Mouse (Mus musculus) fibroblast of lung, adult 2 months (primary cell): Measurements from ENCODE around the gene E330021D16Rik.
"Not testable (repeated sequence)": the region's sequence is repeated elsewhere in the genome, so short reads cannot be mapped to it uniquely, and the experiment has no call there.

Experiments
- DNase-seq: peaks from one replicate; pipeline ENCODE4 v3.0.0-alpha.2; 2011; ENCODE audit warnings: low read depth

E330021D16Rik gene

DNA sequence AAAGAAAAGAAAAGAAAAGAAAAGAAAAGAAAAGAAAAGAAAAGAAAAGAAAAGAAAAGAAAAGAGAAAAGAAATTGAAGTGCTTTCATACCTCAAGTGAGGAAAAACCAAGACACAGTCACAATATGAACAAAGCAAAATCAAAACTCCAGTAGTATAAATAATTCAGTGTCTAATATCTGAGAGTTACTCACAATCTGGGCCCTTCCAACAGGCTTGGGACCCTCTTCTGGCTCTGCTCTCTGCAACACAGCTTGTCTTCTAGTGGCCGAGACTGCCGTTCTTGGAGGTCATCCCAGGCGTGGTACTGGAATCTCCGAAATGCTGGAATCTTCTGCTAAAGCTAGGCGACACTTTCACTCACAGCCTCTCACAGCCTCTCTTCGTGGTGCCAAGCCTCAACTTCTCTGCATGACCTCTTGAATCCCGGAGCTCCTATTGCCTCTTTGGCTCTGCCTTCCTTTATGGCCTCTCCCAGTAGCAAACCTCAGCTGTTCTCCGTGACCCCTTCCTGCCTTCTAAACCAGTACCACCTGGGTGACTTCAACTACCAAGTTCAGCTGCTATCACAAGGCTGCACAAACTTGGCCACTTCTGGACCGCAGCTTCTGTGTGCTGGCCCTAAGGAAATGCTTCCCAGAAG is at the start of gene E330021D16Rik:
Gene E330021D16Rik, minus strand, starts transcription at position 437 of the 643 bp plus-strand sequence.
- DNase-seq = no peak

DNA sequence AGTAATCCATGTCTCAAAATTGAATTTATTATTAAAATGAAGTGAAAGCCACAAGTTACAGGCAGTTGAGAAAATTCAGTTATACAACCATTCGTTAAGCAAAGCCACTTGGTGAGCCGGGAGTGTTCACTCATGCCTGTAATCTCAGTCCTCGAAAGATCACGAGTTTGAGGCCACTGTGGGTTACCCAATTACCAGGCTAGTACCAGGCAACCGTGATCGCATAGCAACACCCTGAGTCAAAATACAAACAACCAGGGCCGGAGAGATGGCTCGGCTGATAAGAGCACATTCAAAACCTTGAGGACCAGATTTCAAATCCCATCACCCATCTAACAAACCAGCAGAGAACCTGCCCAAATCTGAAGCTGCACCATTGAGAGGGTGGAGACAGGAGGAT is 49.7 kb upstream of the E330021D16Rik start:
- no peak for DNase-seq

DNA sequence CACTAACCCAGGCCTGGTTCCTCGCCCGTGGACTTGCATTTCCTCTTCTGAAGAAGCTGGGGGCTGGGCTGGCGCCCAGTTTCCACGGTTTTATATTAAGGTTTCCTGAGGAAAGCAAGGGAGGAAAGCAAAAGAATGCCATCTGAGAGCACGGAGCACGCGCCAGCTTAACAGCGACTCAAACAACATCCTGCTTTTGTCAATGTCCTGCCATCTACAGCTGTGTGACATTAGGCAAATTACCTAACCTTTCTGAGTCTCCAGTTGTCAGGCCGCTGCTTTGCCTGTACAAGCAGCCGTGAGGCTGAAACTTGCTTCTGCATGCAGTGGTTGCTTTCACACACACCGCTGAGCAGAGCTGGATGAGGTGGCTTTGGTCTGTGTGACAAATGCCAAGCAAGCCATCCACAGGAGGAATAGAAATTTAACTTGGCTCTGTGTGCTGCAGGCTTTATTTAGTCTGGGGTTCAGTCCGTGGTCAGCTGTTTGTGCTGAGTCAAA is 48.8 kb upstream of the E330021D16Rik start:
- no peak for DNase-seq

DNA sequence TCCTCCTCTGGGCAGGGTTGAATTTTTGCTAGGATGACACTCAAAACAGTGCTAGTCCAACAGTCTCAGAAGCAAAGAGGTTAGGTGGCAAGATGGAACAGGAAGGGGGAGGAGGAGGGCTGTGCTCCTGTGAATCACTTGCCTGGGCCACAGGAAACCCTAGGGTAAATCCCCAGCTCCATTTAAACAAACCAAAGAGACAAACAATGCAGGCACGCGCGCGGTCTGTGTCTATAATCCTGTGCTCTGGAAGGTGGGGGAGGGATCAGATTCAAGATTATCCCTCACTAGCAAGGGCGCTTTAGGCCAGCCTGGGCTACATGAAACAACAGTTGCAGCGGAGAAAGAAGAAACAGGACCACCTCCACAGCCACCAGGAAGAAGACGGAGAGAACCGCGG is 48.1 kb upstream of the E330021D16Rik start:
- no peak for DNase-seq

DNA sequence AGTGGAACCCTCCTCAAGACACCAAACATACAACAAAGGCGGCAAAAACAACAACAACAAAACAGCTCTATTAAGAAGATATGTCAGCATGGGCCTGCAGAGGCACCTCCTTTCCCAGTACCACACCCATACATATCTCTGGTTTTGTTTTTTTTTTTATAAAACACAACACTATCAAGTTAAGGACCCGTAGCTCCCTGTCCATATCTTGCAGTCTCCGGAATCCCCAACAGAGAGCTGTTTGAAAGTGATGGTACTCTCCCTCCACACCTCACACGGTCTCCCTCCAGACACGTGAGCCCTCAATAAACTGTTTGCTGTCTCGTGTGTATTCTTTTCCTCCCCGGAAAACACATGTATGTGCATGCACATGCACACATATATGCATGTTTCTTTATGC is 43.8 kb upstream of the E330021D16Rik start:
- no peak for DNase-seq

DNA sequence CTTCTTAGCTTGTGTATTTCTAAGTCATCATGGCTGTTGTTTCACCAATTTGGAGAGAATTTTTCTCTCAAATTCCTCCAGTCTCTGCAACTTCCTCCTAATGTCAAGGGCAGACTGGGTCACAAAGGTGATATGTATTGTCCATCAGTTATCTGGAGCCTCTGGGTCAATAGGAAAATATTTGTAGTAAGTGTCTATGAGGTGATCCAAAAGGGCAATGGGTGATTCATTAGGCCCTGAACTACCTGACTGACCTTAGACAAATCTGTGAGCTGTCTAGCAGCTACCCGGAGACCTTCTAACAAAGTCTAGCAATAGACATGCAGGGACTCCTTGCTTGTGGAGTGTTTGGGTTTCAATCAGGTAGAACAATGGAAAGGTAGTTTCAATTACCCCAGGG is 40.9 kb upstream of the E330021D16Rik start:
- DNase-seq = no peak

DNA sequence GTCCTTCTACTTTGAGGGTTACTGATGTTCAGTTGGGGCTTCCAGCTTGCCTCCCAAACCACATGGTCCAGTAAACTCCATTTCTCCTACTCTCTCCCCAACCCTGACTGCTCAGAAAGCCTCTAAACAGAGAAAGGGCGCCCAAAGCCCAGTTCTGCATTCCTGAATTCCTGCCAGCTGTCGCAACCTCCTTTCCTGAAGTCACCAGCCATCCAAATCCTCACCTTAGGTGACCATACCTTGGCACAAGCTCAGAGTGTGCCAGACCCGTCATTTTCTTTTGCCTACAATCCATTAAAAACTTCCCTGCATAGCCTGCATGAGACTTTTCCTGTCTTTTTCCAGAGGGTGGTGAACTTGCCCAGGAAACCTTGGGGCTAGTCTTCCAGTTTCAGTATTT is 40.3 kb upstream of the E330021D16Rik start:
- DNase-seq = no peak

DNA sequence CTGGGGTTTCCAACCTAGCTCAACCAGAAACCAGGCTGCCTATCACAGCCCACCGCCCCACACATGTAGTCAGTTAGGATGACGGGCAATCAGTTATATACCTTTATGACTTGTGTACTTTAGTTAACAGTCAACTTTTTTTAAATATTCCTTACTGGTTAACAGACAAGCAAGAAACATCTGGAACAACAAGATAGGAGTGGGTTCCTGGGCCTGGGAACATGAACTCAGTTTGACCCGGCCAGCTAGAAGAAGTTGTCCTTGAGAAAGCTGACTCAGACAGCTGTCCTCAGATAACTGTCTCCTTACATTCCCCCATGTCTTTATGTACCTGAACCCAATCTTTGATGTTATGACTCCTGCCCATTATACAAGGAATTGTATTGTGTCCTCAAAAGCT is 37.3 kb upstream of the E330021D16Rik start:
- DNase-seq = no peak

DNA sequence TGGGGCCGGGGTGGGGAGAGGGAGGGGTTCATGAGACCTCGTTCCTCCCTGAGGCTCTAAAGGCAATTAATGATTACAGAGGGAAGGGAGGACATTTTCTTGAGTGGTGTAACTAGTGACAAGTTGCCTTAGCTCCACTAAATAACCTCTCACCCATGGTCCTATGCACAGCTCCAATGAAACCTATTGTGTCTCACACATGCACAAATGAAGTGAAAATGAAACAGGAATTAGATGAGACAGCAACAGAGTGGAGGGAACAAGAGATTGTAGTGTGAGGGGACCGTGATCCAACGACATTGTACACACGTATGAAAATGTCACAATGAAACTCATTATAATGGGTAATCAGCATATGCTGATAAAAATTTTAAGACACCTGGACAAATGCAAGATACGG is 35.5 kb upstream of the E330021D16Rik start:
- DNase-seq = no peak

DNA sequence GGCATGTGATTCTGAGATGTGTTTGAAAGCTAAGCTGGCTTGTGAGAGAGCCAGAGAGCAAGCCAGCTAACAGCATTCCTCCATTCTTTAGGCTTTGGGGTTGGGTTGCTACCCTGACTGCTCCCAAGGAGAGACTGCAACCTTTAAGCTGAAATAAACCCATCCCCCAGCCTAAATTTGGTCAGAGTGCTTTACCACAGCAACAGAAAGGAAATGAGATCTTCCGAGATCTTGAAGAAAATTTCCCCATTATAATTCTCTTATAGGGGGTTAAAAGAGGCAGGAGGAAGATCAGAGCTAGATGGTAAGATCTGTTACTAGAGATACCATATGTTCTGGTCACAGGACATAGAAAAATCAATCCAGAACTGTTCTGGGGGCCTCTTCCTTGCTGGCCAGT is 34.6 kb upstream of the E330021D16Rik start:
- DNase-seq = no peak

DNA sequence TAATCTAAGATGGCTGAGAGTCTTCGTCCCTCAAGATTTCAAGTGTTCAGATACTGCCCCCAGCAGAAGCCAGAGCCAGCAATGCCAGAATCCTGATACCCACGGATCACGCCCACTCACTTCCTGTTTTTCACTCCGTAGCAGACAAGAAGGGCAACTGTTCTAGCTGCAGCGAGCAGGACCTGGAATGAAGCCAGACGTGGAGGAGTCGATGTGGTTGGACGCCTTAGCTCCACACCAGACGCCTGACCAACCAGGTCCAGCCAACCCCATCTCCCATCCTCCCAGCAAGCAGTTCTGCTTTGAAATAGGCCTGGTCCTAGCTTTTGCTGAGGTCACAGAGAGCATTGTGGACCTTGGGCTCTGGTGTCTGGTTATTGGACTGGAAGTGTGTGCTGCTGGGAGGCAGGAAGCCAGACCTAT is 33.9 kb upstream of the E330021D16Rik start:
- DNase-seq = peak; percentile 84

DNA sequence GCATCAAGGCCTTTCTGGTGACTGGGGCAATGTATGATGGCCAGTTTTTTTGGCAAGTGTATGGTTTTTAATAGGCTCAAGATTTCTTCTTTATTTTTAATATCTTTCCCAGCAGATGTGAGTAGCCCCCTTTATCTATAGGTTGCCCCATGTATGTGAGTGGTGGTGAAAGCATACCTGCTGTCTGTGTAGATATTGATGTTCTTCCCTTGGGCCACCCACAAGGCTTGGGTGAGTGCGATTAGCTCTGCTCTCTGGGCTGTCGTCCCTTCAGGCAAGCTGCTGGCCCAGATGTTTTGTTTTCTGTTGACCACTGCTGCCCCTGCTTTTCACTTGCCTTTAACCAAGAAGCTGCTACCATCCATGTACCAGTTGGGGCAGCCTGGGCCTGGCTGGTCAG is 23.8 kb upstream of the E330021D16Rik start:
- not testable (repeated sequence) for DNase-seq

DNA sequence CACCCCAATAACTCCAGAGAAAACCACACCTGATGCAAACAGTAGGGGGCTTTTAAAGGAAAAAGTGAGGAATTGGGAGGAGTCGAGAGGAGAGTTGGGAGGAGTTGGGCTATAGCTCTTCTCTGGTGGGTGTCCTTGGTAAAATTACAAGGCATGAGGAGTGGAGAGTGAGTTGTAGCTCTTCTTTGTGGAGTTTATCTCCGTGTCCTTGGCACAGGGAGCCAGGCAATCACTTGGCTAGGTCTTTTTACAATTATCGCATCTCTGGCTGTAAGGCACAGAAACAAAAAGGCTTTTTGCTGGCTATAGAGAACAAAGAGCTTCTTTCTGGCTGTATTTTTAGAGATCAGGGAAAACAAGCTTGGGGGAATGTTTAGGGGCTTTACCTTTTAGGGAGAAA is 20.8 kb upstream of the E330021D16Rik start:
- not testable (repeated sequence) for DNase-seq

DNA sequence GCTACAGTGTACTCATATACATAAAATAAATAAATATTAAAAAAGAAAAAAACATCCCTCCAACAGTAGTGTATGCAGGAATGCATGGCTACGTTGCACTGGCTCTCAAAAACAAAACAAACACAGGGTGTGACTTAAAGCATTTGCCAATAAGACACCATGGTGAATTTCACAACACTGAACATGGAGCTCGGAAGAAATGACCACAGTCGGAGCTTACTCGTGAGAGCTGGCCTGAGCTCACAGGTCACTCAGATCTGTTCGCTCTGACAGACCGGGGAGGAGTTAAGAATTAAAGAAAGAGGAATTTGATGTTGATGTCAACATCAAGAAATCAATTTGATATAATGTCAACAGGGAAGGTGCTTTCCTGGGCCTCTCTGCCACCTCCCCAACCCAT is 18.2 kb upstream of the E330021D16Rik start:
- DNase-seq = no peak

DNA sequence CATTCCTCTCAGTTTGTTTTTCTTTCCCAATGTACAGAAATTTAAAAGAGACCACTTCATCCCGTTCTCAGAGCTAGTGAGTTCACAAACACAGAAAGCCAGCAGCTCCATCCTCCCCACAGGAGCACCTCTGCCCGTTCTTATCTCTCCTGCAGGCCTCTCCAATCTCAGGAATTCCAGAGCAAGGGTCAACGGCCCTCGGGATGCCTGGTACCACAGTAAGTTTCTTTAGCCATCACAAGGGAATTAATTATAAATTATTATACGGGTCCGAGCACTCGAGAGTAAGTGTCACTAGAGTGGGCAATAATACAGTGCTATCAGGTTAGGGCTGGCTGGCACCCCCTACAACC is 16.5 kb upstream of the E330021D16Rik start:
- DNase-seq = no peak

DNA sequence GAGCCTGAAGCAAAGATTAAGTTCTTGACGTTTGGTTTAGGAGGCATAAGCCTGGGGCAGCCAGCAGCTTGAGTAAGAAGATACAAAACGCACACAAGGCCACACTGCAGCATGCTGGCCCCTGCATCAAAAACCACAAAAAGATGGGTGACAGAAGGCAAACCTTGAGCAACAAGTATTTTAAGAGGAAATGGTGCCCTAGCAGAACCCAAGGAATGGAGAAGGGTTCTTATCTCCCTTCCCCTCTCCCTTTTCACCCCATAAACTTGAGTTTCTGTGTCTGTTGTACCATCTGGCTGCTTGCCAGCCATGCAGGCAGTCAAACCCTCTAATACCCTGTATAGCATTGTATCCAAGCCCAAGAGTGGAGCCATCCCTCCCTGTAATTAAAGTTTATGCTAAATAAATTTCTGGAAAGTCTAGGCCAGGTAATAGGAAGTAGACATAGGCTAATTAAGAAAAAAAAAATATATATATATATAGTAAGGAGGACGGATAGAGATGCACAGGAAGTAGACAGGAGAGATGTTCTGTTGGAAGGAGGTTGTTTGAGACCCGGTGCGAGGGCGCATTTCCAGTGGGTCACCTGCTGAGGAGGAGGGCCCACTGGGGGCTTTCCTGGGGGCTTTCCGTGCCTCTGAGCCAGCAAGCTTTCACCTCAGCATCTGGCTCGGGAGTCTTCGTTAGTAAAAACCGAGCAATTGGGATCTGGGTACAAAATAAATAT is 16.0 kb upstream of the E330021D16Rik start:
- DNase-seq = no peak

DNA sequence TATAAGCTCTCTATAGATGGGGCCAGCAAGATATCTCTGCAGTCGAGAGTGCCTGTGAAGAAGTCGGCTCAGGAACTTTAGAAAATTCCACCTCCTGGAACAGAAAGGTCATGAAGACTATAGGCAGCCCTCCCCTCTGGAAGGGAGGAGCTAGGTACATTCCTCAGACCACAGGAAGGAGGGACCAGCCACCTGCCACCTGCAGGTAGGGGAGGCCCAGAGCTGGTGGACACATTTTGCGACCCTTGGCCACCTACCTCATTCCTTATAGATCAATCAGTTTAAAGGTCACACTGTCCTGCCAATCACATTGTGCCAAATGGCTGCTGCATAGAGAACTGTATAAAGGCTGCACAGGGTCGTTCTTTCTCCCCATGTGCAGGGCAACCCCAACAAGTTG is 14.1 kb upstream of the E330021D16Rik start:
- DNase-seq = no peak

DNA sequence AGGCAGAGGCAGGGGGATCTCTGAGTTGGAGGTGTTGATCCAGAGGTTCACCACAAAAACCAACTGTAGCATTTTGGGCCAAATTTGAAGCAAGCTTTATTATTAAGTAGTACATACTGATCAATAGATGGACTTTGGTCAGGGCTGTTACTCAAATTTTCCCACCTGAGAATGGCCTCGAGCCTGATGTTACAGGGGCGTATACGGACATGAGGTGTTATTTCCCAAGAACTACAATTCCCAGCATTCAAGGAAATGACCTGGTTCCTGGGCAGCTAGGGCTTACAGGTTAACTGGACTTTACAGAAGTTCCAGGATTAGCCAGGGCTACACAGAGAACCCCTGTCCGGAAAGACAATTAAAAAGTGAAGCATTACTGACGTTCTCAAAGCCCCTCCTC is 13.0 kb upstream of the E330021D16Rik start:
- no peak for DNase-seq

DNA sequence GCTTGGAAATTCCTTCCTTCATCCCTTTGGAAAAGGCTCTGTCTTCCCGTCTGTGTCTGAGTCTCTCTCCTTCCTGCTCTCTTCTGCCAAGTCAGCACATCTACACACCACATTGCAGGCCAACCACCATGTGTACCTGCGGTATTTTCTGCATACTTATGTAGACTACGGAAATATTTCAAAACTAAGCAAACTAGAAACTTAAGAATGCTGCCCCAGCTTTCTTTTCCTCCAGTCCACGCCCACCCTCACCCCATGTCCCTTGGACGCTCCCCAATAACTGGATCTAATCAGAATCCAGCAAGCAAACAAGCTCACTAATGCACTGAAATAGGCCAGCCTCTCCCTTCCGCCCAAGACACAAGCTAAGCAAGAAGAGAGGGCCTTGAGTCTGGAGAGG is 11.9 kb upstream of the E330021D16Rik start:
- peak; percentile 84 for DNase-seq

DNA sequence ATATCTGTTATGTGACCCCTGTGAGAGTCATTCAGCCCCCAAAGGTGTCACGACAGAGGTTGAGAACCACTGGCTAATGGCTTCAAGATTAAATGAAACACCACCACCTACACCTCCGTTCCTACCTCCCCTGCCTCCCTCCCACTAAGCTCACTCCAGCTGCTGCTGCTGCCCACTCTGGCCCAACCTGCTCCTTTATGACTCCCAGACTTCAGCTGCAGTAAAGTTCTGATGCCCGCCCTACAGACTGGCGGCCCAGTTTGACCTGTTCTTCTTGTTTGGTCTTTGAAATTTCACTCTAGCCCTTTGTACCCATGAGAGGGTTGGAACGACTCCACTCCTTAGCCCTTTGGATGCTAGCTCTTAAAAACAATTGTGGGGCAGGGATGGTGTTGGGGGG is 10.6 kb upstream of the E330021D16Rik start:
- no peak for DNase-seq

DNA sequence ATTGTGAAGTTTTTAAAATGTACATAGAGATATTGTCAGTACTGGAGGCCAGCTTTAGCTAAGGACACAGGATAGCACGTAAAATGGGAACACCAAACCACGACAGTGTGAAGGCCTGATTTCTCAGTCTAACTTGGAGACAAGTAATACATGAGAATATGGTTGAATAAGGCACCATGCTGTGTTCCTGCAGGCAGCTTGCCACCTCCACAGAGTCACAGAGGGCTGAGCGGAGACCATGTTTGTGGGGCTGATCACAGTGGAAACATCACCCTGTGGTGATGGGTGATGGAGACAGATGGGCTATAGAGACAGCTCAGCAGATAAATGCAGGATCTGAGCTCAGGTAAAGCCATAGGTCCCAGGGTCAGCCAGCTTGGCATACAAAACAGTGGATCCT is 8.8 kb upstream of the E330021D16Rik start:
- DNase-seq = no peak

DNA sequence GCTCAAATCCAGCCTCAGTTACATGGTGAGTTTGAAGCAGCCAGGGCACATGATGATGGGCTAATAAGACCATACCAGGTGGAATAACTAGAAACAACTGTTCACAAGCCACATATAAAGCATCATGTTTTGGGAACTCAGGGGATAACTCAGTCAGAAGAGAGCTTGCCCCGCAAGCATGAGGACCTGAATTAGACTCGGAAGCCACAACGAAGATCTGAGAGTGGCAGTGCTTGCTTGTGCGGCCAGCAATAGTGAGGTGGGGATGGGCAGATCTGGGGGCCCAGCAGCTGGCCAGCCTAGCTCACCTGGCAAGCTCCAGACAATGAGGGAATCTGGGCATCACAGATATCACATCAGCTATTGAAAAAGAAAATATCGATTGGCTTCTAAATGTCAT is 7.8 kb upstream of the E330021D16Rik start:
- DNase-seq = no peak

DNA sequence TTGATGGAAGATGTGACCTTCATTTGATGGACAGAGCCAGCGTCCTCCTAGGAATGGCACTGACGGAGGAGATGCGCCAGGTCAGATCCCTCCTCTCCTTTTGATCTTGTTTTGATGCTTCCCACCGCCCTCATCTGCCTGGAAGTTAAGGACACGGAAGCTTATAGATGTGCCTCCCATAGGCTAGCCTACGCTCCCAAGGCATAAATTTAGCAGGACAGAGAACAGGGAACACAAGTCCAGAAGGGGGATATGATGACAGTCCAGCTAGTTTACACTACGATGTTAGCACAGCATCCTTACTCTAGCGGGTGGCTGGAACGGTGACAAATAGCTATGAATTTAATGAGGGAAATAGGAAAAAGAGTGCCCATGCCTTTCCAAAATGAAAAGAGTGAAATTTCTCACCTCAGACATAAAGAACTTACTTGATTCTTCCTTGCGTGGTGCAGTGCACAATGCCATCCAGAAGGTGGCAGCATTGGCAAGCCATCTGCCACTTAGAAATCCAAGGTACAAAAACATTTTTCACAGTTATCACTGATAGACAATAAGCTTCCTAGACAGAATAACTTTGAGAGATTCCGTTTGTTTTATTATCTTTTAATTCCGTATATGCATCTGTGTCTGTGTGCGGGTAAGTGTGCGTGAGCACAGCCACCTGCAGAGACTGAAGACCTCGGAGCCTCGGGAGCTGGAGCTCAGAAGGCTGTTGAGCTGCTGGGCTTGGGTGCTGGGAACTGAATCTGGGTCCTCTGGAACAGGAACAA is 6.9 kb upstream of the E330021D16Rik start:
- peak; percentile 32 for DNase-seq
